Mouse (Mus musculus) lung, postnatal 0 days (tissue): Measurements from ENCODE around the gene Zfp68. TPM values are rescaled to one million over a fixed set of nuclear protein-coding genes. Genes with fewer than 3 reads are reported as not detected.

Source experiments
- ATAC-seq: fragments of 200-750 bp; cut with Nextera tagmentation; 2 replicates; pipeline ENCODE4 v1.8.0; 2017; ENCODE audit warnings: moderate library complexity
- DNase-seq: peaks from one replicate; pipeline ENCODE4 v3.0.0-alpha.2; 2016; ENCODE audit warnings: low spot score
- H3K27ac ChIP-seq: fragments of 300-500 bp; sonication (generic); 2 replicates; pipeline ENCODE4 v1.5.1; 2014; ENCODE audit warnings: antibody characterized with exemption, mild to moderate bottlenecking, low read length, mixed read lengths
- H3K27me3 ChIP-seq: fragments of 300-500 bp; sonication (generic); replicated peaks from 2 replicates; pipeline ENCODE4 v1.6.1; 2014; ENCODE audit warnings: low read length, mixed read lengths; ENCODE audit not compliant: insufficient read depth
- H3K36me3 ChIP-seq: fragments of 300-500 bp; sonication (generic); 2 replicates; pipeline ENCODE4 v1.6.1; 2014; ENCODE audit warnings: low read length, mixed read lengths; ENCODE audit not compliant: insufficient read depth
- H3K4me1 ChIP-seq: fragments of 300-500 bp; sonication (generic); 2 replicates; pipeline ENCODE4 v1.6.1; 2014; ENCODE audit warnings: antibody characterized with exemption, low read depth, low read length, mixed read lengths; ENCODE audit not compliant: insufficient read depth
- H3K4me2 ChIP-seq: fragments of 300-500 bp; sonication (generic); replicated peaks from 2 replicates; pipeline ENCODE4 v1.6.1; 2014; ENCODE audit warnings: low read depth, mild to moderate bottlenecking, low read length, moderate library complexity, mixed read lengths
- H3K4me3 ChIP-seq: fragments of 300-500 bp; sonication (generic); 2 replicates; pipeline ENCODE4 v1.5.1; 2014; ENCODE audit warnings: low read depth, low read length
- H3K9ac ChIP-seq: fragments of 300-500 bp; sonication (generic); replicated peaks from 2 replicates; pipeline ENCODE4 v1.6.1; 2014; ENCODE audit warnings: low read depth, mild to moderate bottlenecking
- H3K9me3 ChIP-seq: fragments of 300-500 bp; sonication (generic); 2 replicates; pipeline ENCODE4 v1.6.1; 2016; ENCODE audit warnings: low read length, mixed read lengths
- CTCF ChIP-seq: IDR thresholded peaks from 2 replicates; pipeline ENCODE4 v1.5.1; 2016; ENCODE audit warnings: antibody characterized with exemption, mild to moderate bottlenecking
- EP300 ChIP-seq: IDR thresholded peaks from 2 replicates; pipeline ENCODE4 v1.6.1; 2016; ENCODE audit warnings: antibody characterized with exemption, mild to moderate bottlenecking, control low read depth
- WGBS: fragments of 180-500 bp; shearing (Covaris S2); extraction: QIAGEN DNeasy Blood & Tissue Kit; methylation state at CpG from one replicate; pipeline ENCODE4 v1.1.7; 2014; 5-methylcytosine and 5-hydroxymethylcytosine counted together
- polyA plus RNA-seq: library from polyadenylated mRNA; unstranded; fragments of >200 nt; fragmentation: Nextera tagmentation; extraction: Ambion mirVana; gene quantifications from 2 replicates; pipeline ENCODE4 v1.2.1, GENCODE M21; 2015

Zfp68 gene
- 46.0 and 49.6 TPM in 2 replicates for polyA plus RNA-seq

- peaks cover 30% of the 10 kb centered on the region for H3K36me3 ChIP-seq
- no peaks in the 10 kb centered on the region for H3K27me3 ChIP-seq
- H3K4me2 ChIP-seq = peak within 1 kb of the TSS; percentile 52
- DNase-seq (peak; percentile 98), ATAC-seq (peak; percentile 97)
- peaks cover 7% of the 10 kb centered on the region for H3K9me3 ChIP-seq
- H3K27ac ChIP-seq = peak within 1 kb of the TSS; percentile 98
- peak; percentile 58 for TF ChIP-seq CTCF
- TF ChIP-seq EP300 = 0 out of 2 replicates have a peak, but pooled peaks have one; percentile 27
- H3K9ac ChIP-seq = peak within 1 kb of the TSS; percentile 94
- H3K4me1 ChIP-seq = 0 out of 2 replicates have a peak, but pooled peaks cover 4% of the 10 kb centered on the region
- peak within 1 kb of the TSS; percentile 80 for H3K4me3 ChIP-seq
- WGBS = 2% methylated on average over 42 of the region's 43 CpGs
Measured at GRCm38 (mm10) chr5:138619211-138620128, at the start of gene Zfp68. TSS of gene Zfp68 (minus strand) at chr5:138619761.

- H3K27ac ChIP-seq = no peak overlapping the region
- H3K9ac ChIP-seq = no peak overlapping the region
- no peak for ATAC-seq
- TF ChIP-seq CTCF = peak; percentile 92
- no peak for TF ChIP-seq EP300
- H3K36me3 ChIP-seq = no peaks in the 10 kb centered on the region
- no peaks in the 10 kb centered on the region for H3K4me1 ChIP-seq
- 9% methylated on average over 5 of the region's 5 CpGs for WGBS
- no peaks in the 10 kb centered on the region for H3K27me3 ChIP-seq
- H3K4me3 ChIP-seq = no peak overlapping the region
- no peak overlapping the region for H3K4me2 ChIP-seq
- peak; percentile 74 for DNase-seq
- H3K9me3 ChIP-seq = no peaks in the 10 kb centered on the region
Measured at GRCm38 (mm10) chr5:138658922-138659321, 39.4 kb upstream of the Zfp68 start.

- Histone ChIP-seq H3K9ac (no peak overlapping the region), H3K9me3 (no peaks in the 10 kb centered on the region), H3K4me1 (no peaks in the 10 kb centered on the region), H3K36me3 (no peaks in the 10 kb centered on the region), H3K4me3 (no peak overlapping the region), H3K4me2 (no peak overlapping the region), H3K27ac (no peak overlapping the region), H3K27me3 (no peaks in the 10 kb centered on the region)
- peak; percentile 83 for TF ChIP-seq CTCF
- no peak for TF ChIP-seq EP300
- 19% methylated on average over 6 of the region's 6 CpGs for WGBS
- DNase-seq = peak; percentile 84
- ATAC-seq = peak; percentile 73
Measured at GRCm38 (mm10) chr5:138657854-138658253, 38.3 kb upstream of the Zfp68 start.

- 82% methylated on average over 3 of the region's 3 CpGs for WGBS
- H3K36me3 ChIP-seq = no peaks in the 10 kb centered on the region
- no peak for TF ChIP-seq EP300
- no peak for TF ChIP-seq CTCF
- no peak for ATAC-seq
- H3K4me2 ChIP-seq = no peak overlapping the region
- H3K9ac ChIP-seq = no peak overlapping the region
- no peaks in the 10 kb centered on the region for H3K4me1 ChIP-seq
- DNase-seq = no peak
- H3K27ac ChIP-seq = no peak overlapping the region
- H3K9me3 ChIP-seq = no peaks in the 10 kb centered on the region
- H3K27me3 ChIP-seq = no peaks in the 10 kb centered on the region
- H3K4me3 ChIP-seq = no peak overlapping the region
Measured at GRCm38 (mm10) chr5:138657407-138657806, 37.8 kb upstream of the Zfp68 start.

- ATAC-seq = peak; percentile 79
- H3K9me3 ChIP-seq = no peaks in the 10 kb centered on the region
- H3K27me3 ChIP-seq = no peaks in the 10 kb centered on the region
- peak; percentile 76 for DNase-seq
- H3K4me2 ChIP-seq = no peak overlapping the region
- H3K9ac ChIP-seq = no peak overlapping the region
- WGBS = 8% methylated on average over 2 of the region's 2 CpGs
- H3K4me3 ChIP-seq = no peak overlapping the region
- H3K4me1 ChIP-seq = no peaks in the 10 kb centered on the region
- no peaks in the 10 kb centered on the region for H3K36me3 ChIP-seq
- no peak overlapping the region for H3K27ac ChIP-seq
- TF ChIP-seq EP300 (no peak), CTCF (peak; percentile 87)
Measured at GRCm38 (mm10) chr5:138656477-138657156, 37.1 kb upstream of the Zfp68 start.

- H3K9ac ChIP-seq = no peak overlapping the region
- no peaks in the 10 kb centered on the region for H3K4me1 ChIP-seq
- no peak for TF ChIP-seq CTCF
- TF ChIP-seq EP300 = no peak
- H3K27me3 ChIP-seq = no peaks in the 10 kb centered on the region
- H3K36me3 ChIP-seq = peaks cover 1% of the 10 kb centered on the region; the same call in 1 of the 2 replicates
- no peak for DNase-seq
- no peak overlapping the region for H3K27ac ChIP-seq
- whole genome bisulfite sequencing = 79% methylated on average over 1 of the region's 1 CpGs
- no peaks in the 10 kb centered on the region for H3K9me3 ChIP-seq
- no peak overlapping the region for H3K4me3 ChIP-seq
- no peak for ATAC-seq
- no peak overlapping the region for H3K4me2 ChIP-seq
Measured at GRCm38 (mm10) chr5:138652911-138653310, 33.4 kb upstream of the Zfp68 start.
